Mouse (Mus musculus) embryo, embryonic 11.5 days (tissue): Measurements from ENCODE around the gene Slbp.

Experiments
- DNase-seq: peaks from one replicate; pipeline ENCODE4 v3.0.0-alpha.2; 2012; ENCODE audit warnings: low read depth, low spot score

Slbp gene

GRCm38 (mm10) chr5:33681611-33682388 is 29.4 kb upstream of the Slbp start:
- no peak for DNase-seq

DNA sequence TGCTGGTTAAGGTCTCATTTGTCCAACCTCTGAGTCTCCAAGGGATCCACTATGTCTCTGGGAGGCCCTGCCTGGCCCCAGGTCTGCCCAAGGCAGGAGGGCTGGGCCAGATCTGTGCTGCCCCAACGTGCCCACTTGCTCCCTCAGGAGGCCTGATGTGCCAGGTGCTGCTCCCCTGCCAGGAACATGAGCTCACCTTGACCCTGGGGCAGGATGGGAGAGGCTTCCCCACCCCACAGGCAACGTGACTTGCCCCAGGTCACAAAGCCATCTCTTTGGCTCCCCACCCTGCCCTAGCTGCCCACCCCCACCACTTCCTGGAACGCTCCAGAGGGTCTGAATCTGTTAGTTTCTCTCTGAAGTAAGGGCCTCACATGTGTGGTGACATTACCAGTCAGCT is 28.7 kb upstream of the Slbp start:
- no peak for DNase-seq

GRCm38 (mm10) chr5:33678244-33678643 is 25.9 kb upstream of the Slbp start:
- DNase-seq = no peak

GRCm38 (mm10) chr5:33675964-33676363 is 23.6 kb upstream of the Slbp start:
- peak; percentile 51 for DNase-seq

DNA sequence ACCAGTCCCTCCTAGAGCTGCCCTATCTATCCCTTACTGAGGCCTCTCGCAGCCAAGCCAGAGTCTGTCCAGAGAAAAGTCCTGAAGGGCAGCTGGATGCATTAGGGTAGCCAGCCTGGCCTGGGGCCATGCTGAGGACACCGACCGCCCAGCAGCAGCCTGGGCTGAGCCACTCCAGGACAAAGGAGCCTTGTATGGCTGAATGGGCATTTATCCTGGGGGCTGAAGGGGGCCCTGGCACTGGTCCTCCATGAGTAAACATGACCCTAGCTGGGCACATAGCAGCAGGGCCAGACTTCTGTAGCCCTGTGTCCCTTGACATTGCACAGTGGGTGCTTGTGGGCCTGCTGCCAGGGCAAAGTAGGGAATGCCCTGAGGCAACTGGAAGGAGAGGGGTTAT is 22.1 kb upstream of the Slbp start:
- no peak for DNase-seq

- no peak for DNase-seq
These were observed 19.3 kb upstream of the Slbp start for GRCm38 (mm10) chr5:33671659-33672058.

GRCm38 (mm10) chr5:33668223-33668622 is 15.8 kb upstream of the Slbp start:
- DNase-seq = no peak

GRCm38 (mm10) chr5:33658664-33659050 is 6.3 kb upstream of the Slbp start:
- DNase-seq = no peak

- peak; percentile 95 for DNase-seq
These were observed 5.7 kb upstream of the Slbp start, which contains the start of the genes Tacc3 and Tmem129 for GRCm38 (mm10) chr5:33657787-33658663. Gene Tacc3 (plus strand): TSS chr5:33658128. Gene Tmem129 (minus strand): TSS chr5:33658416.

- DNase-seq = no peak
These were observed 4.9 kb upstream of the Slbp start for GRCm38 (mm10) chr5:33657251-33657786.

- DNase-seq = no peak
These were observed 4.4 kb upstream of the Slbp start for GRCm38 (mm10) chr5:33656739-33657138.

DNA sequence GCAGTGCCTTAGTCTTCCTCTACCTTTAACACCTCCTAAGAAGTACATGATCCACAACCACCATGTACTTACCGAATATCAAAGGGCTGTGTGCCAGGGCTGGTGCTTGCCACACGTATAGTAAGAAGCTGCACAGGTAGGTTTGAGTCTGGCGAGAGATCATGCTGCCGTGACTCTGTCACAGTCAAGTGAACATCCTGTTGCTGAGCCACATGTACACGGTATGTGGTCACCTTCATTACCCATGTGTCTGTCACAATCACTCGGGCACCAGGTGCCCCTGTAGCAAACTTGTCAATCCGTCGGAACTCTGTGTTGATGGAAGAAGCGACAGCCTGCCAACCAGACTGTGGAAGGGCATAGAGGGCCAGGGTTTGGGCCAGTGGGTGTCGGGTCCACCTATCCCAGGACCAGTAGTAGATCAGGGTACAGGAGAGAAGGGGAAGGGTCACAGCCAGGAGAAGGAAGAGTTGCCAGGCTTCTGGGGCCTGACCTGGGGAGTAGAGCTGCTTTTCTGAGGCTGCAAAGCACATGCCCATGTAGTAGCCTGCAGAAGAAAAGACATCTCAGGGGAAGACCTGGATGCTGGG is 3.0 kb upstream of the Slbp start:
- DNase-seq = no peak

DNA sequence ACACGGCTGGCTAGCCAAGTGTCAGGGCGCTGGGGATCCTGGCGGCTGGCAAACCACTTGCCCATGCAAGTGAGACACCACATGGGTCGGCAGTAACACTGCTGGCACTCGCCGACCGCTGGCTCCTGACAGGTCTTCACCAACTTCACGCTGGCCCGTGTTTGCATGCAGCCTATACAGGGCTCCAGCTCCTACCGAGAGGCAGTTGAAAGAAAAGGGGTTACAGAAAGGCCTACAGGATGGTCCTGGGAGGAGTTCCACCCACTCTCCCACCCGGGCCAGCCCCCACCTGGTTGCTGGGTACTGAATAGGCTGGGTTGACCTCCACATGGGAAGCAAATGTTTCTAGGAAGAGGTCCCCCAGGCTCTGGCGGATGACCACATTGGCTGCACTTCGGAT is 2.0 kb upstream of the Slbp start:
- no peak for DNase-seq

DNA sequence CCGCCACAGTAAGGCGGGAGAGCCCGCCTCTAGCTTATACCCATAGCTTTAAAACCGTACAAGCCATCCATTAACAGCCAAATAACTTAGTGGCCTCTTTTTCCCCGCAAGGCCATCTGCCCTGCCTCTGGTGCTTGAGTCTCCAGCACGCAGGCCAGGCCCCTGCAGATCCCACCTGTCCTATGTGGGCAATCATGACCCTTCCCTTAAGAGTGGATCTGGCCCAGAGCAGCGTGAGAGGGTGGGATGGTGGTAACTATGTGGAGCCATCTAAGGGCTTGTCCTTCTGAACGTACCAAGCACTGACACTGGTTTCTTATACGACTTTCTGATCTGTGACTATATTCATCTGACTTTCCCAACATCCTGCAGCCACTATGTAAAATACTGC is 404 bp upstream of the Slbp start:
- no peak for DNase-seq

DNA sequence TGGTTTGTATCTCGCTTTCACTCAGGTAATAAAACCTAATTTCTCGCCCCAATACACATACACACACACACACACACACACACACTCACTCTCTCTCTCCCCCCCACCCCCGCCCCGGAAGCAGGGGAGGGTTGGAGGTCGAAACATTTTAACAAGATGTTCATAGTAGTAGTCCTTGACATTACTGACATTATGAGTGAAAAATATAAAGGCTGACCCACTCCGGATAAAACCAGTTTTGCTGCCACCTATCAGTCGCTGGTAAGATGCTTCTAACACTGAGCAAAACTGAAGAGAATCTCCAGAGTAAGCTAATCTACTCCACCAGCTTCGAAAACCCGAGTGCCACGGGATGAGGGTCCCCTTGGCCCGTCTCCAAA is 843 bp downstream of the Slbp start:
- no peak for DNase-seq

- no peak for DNase-seq
These were observed 1.4 kb downstream of the Slbp start for GRCm38 (mm10) chr5:33651017-33651416.

- DNase-seq = peak; percentile 29
These were observed 11.7 kb downstream of the Slbp start for GRCm38 (mm10) chr5:33640652-33641051.

DNA sequence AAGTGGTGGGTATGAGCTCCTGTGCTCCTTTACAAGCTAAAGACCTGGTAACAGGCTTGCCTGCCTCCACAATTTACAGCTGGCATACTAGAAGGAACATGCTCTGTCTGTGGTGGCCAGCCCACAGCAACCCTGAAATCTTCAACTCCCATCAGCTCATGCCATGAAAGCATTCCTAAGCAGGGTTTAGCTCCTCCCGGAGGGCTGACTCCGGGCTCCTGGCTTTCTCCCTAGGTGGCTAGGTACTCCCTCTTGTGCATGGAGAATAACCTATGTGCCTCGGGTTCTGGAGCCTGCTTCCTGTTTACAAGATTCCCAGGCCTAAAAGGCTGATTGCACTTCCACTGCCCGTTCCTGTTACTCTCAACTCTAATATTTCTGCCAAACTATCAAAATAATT is 13.5 kb downstream of the Slbp start:
- DNase-seq = no peak

DNA sequence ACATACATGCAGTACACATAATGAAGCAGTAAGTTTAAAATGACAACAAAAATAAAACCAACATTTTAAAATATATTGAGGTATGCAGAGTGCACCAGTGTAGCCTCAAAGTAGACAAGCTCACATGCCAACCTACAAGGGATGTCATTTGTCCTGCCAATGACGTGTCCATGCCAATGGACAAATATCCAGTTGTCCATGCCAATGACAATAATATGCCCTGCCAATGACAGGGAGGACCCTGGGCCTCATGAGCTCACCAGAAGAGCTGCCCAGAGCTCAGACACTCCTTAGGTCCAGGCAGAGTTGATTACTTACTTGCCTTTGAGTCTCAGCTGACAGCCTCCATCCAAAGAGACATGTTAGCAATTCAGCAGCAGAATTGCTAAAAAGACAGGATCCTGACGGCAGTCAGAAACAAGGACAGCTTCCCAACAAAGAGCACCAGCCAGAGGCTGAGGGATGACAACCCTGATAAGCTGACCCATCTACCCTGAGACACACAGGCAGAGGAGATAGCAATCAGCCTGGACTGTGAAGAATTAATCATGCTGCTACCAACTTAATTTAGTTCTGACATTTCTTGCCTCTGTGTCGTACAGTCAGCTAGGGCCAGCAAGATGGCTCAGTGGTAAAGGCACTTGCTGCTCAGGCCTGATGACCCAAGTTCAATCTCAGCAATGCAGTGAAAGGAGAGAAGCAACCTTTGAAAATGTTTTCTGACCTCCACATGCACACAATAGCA is 14.6 kb downstream of the Slbp start:
- DNase-seq = no peak

DNA sequence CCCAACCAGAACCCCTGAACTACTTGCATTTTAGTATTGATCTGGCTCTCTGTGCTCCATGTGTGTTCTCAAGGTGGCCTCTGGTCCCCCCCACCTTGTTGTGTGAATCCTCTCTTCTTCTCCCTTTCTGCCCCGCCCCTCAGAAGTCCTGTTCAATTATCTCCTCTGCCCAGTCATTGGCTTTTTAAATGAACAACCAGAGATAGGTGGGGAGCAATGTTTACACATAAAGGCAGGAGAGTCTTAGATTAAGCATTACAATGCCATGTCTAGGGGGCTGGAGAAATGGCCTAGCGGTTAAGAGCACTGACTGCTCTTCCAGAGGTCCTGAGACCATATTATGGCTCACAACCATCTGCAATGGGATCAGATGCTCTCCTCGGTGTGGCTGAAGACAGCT is 17.0 kb downstream of the Slbp start:
- no peak for DNase-seq

- DNase-seq = no peak
These were observed 19.8 kb downstream of the Slbp start for GRCm38 (mm10) chr5:33632526-33632925.
